In the genomic region with DNA sequence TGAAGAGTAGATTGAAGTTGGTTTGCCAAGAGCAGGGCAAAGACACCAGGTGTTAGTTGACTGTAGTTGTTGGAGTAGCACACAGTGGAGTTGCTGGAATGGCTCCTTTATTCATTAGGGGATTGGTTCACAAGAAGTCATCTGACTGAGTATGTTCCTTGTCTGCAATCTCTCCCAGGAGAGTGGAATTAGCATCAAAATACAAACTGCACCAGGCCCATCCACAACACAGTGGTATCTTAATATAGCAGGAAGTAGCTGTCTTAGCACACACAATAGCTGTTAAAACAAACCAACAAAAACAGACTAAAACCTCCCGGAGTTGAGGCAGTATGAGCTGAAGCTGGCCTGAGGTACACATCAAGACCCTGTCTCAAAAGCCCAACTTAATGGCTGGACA, we compare ENCODE assay signal across 22 mouse cellular contexts.
DNase-seq lines count a peak whose midpoint lies in the region; TF ChIP-seq lines count a peak whose summit lies in the region.
"Had no signal": no experiment of that assay in that cellular context is flagged by ENCODE, and none has a peak within 500 bp of the region (broad histone marks: within the 10 kb centered on the region; RNA-seq: fewer than 3 reads in every experiment).

No protein-coding gene starts in this region.

- in situ Hi-C loops in ES-E14 (cut with MboI; ENCODE audit: low sequenced_read_pairs in 2 of 2, unreplicated experiment in 2 of 2), result no loop called here

- peak; percentile 63 for DNase-seq in ES-CJ7 (ENCODE audit: low read depth, low spot score)
- peak; percentile 21 for DNase-seq in ES-E14 (ENCODE audit: low read depth, low spot score)
- DNase-seq in R1 (ENCODE audit: low read depth, low spot score), result peak; percentile 90
- DNase-seq in ZHBTc4 (ENCODE audit: low read depth, low spot score), result peak; percentile 77
- no peak for DNase-seq in cerebellum, adult 11 months
- DNase-seq in layer of hippocampus, postnatal 14 days (ENCODE audit: low spot score in 2 of 2), result no peak
- DNase-seq in adrenal gland, adult 2 months, result no peak
- DNase-seq in gastrocnemius, adult 8-10 months (ENCODE audit: low spot score in 2 of 2), result no peak
- DNase-seq: adrenal gland, adult 8-10 months; adrenal gland, postnatal 10 days; adrenal gland, postnatal 14 days; adrenal gland, postnatal 25 days; adrenal gland, postnatal 36 days; B cell, adult 2 months; cerebellum, adult 11-12 months; cerebellum, adult 18-20 months; cerebellum, adult 2 months; cerebellum, adult 8-10 months; cerebellum, adult 9-10 months; cerebellum, adult 9-11 months; cerebellum, postnatal 10 days had no signal

- H3K9ac ChIP-seq in ES-E14 (ENCODE audit: insufficient read depth, low read depth, low read length, poor library complexity, severe bottlenecking), result no peak overlapping the region

- no peaks in the 10 kb centered on the region for H3K9me3 ChIP-seq in ES-E14 (ENCODE audit: control insufficient read depth, insufficient read depth, low read depth, low read length)

- no peak overlapping the region for H3K4me3 ChIP-seq in ES-E14 (ENCODE audit: insufficient read depth in 1 of 2, low read depth in 1 of 2, low read length in 2 of 2, poor library complexity in 1 of 2, severe bottlenecking in 1 of 2)

- H3K4me1 ChIP-seq in ES-E14 (ENCODE audit: control insufficient read depth in 2 of 2, insufficient read depth in 2 of 2, low read length in 2 of 2, poor library complexity in 1 of 2), result peaks cover 0 to 17% of the 10 kb centered on the region in 2 experiments; a peak in 1 of 4 replicates

- no peaks in the 10 kb centered on the region for H3K36me3 ChIP-seq in ES-E14 (ENCODE audit: control insufficient read depth, insufficient read depth, low read length, poor library complexity, severe bottlenecking)
- H3K36me3 ChIP-seq: G1E had no signal

- H3K27ac ChIP-seq in ES-E14 (ENCODE audit: insufficient read depth, low read depth, low read length, poor library complexity, severe bottlenecking), result no peak overlapping the region

TF ChIP-seq in ES-E14, 5 proteins besides CTCF, POLR2A, EP300 and RAD21:
- no peak for TF ChIP-seq HCFC1 (IDR thresholded peaks at IDR 0.05; ENCODE audit: borderline replicate concordance, insufficient read depth, low read length)
- no peak for TF ChIP-seq MAFK (IDR thresholded peaks at IDR 0.05; ENCODE audit: insufficient read depth, low read depth, low read length)
- no peak for TF ChIP-seq ZNF384 (IDR thresholded peaks at IDR 0.05; ENCODE audit: low read depth, low read length)
- TF ChIP-seq CHD2 (IDR thresholded peaks at IDR 0.05; ENCODE audit: low read depth, low read length), result no peak
- TF ChIP-seq ZC3H11A (IDR thresholded peaks at IDR 0.05; ENCODE audit: borderline replicate concordance, low read depth, low read length), result no peak

Comparison
In these comparisons a context has a peak if more than half of its experiments do, and no peak if none do; other contexts are left out.
1. DNase-seq: peak in ES-CJ7 (single experiment), ES-E14 (single experiment), R1 (single experiment) and ZHBTc4 (single experiment); none in cerebellum, adult 11 months (single experiment), layer of hippocampus, postnatal 14 days (0 of 2), adrenal gland, adult 2 months (single experiment) and gastrocnemius, adult 8-10 months (0 of 2).